Mouse (Mus musculus): Measurements from ENCODE around the gene Tada1. TPM values are rescaled to one million over a fixed set of nuclear protein-coding genes. Genes with fewer than 3 reads are reported as not detected.

Tada1 gene
- polyA plus RNA-seq, 1 experiment from 2014 or later: 64.6 TPM

GRCm38 (mm10) chr1:166429809-166430431, 51.0 kb downstream of the Tada1 start:
- no peak overlapping the region for H3K4me3 ChIP-seq
- 71% methylated on average over 10 of the region's 10 CpGs for WGBS
- no peaks in the 10 kb centered on the region for H3K4me1 ChIP-seq
- no peaks in the 10 kb centered on the region for H3K27me3 ChIP-seq (replicated peaks; ENCODE audit: low read depth, poor library complexity, severe bottlenecking)
- no peak for DNase-seq (ENCODE audit: low spot score)
- H3K9me3 ChIP-seq: no peaks in the 10 kb centered on the region
- no peaks in the 10 kb centered on the region for H3K36me3 ChIP-seq (replicated peaks)
- no peak overlapping the region for H3K27ac ChIP-seq (replicated peaks)

DNA sequence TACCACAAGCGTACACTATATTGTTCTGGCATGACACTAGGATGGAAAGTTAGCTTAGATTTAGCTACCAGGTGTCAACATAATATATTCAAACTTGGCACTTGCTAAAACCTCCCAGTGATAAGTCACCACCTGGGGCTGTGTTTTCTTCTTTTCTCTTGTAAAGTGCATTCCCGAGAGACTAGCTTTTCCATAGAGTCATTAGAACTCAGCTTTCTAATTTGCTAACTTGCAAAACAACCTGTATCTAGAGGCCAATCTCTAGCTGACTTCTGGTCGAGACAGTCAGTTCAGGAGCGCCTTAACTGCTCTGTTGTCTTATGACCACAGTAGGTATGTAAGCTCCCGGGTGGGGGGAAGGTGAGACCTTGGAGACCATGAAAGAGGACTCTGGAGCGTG, 60.5 kb downstream of the Tada1 start:
- Histone ChIP-seq H3K4me1 (no peaks in the 10 kb centered on the region), H3K27ac (replicated peaks) (no peak overlapping the region), H3K4me3 (no peak overlapping the region), H3K36me3 (replicated peaks) (no peaks in the 10 kb centered on the region), H3K27me3 (replicated peaks; ENCODE audit: low read depth, poor library complexity, severe bottlenecking) (no peaks in the 10 kb centered on the region), H3K9me3 (no peaks in the 10 kb centered on the region)
- WGBS: 69% methylated on average over 6 of the region's 6 CpGs
- DNase-seq (ENCODE audit: low spot score): no peak

GRCm38 (mm10) chr1:166441992-166442391, 63.1 kb downstream of the Tada1 start:
- no peak for DNase-seq (ENCODE audit: low spot score)
- 90% methylated on average over 3 of the region's 3 CpGs for WGBS

More at GRCm38 (mm10) chr1:166441992-166442391, 63.1 kb downstream of the Tada1 start:
- Histone ChIP-seq H3K27ac (replicated peaks) (no peak overlapping the region), H3K4me3 (no peak overlapping the region), H3K27me3 (replicated peaks; ENCODE audit: low read depth, poor library complexity, severe bottlenecking) (no peaks in the 10 kb centered on the region), H3K4me1 (0 out of 2 replicates have a peak, but pooled peaks cover 4% of the 10 kb centered on the region), H3K36me3 (replicated peaks) (no peaks in the 10 kb centered on the region), H3K9me3 (no peaks in the 10 kb centered on the region)

Other genes starting within 250 kb of the Tada1 start
- 0.11 and 0.15 TPM in 2 replicates for gene Gpa33, start 248.9 kb upstream of the Tada1 start, polyA plus RNA-seq (2016; fragmentation: Nextera tagmentation; extraction: Ambion mirVana)
- 0.15 TPM in 1 of 2 replicates, not detected in the other for gene Mael, start 140.3 kb upstream of the Tada1 start, polyA plus RNA-seq (2016; fragmentation: Nextera tagmentation; extraction: Ambion mirVana)
- gene Ildr2, start 125.0 kb upstream of the Tada1 start, polyA plus RNA-seq (2016; fragmentation: Nextera tagmentation; extraction: Ambion mirVana): 1.8 and 3.3 TPM in 2 replicates
- gene Pogk, start 30.8 kb downstream of the Tada1 start, polyA plus RNA-seq (2016; fragmentation: Nextera tagmentation; extraction: Ambion mirVana): 27.5 and 28.2 TPM in 2 replicates
- not detected in 2 replicates for gene Gm4846, start 118.5 kb downstream of the Tada1 start, polyA plus RNA-seq (2016; fragmentation: Nextera tagmentation; extraction: Ambion mirVana)

Measured in embryonic facial prominence, embryonic 10.5 days (tissue).